Mouse (Mus musculus) spleen, adult 12 weeks (tissue): ENCODE measurements around the gene Zfyve28.
A peak's percentile ranks its signal among the peaks of the same experiment; 100 is the strongest.

Experiments
- DNase-seq: peaks from one replicate; pipeline ENCODE4 v3.0.0; 2022; ENCODE audit warnings: low spot score

Gene Zfyve28

DNA sequence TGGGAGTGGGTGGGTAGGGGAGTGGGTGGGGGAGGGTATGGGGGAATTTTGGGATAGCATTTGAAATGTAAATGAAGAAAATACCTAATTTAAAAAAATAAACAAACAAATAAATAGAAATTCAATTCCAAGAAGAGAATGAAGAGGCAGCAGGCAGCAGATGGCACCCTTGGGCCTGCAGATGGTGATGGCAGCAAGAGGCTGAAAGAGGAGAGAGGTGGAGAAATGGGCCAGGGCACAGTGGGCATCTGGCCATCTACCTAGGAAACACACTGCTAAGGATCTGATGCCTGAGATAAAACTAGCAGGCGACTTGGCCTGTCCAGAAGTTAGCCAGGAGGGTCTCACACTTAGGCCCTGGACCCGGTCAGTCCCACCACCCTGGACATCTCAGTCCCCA is 83.3 kb downstream of the Zfyve28 start:
- DNase-seq, result no peak

DNA sequence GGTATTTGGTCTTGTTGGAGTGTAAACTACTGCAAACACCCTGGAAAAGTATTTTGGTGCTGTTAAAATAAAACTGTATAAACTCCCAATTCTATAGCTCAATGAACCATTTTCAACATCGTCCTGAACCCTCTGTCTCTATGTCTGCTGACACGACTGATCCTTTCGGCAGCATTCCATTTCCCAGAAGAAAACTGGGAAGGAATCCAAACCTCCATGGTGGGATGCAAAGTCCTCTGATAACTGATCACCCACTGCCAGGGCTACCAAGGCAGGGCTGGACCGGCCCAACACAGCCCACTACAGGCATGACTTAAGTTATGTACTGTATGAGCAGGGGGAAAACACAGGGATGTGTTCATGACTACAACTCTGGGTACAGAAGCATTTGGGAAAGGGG is 86.2 kb downstream of the Zfyve28 start:
- DNase-seq, result no peak

DNA sequence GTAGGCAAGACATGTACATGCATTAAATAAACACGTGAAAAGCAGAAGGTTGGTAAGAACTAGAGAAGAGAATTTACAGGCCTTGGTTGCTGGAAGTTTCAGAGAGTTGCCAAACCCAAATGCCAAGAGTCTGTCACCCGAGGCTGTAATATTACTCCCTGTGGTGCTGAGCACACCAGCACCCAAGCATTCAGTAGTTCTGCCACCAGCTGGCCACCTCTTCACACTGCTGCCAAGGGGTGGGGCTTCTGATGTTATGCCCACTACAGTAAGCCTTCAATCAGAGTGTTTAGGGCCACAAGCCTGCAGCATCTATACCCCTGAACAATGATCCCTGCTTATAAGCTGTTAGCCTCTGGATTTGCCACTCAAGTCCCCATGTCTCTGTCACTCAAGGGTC is 86.9 kb downstream of the Zfyve28 start:
- DNase-seq, result no peak

- no peak for DNase-seq
Observed at GRCm38 (mm10) chr5:34198615-34199014, 89.6 kb downstream of the Zfyve28 start.

DNA sequence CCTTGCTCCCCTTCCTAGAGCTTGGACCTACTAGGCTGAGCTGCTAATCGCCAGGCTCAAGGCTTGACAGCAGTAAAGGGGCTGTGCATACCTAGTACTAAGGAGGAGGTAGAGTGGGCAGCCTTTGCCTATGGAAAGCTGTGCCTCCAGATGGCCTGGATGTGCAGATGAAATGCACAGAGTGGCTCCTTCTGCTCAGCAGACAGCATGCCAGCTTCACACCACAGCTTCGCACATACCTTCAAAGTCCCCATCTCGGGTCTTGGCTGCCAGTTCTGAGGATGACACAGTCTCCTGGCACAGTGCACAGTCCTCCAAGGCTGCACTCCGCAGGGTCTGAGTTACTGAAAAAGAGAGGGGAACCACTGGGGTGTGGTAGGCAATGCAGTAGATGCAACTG is 91.0 kb downstream of the Zfyve28 start:
- no peak for DNase-seq

GRCm38 (mm10) chr5:34196423-34196822 is 91.8 kb downstream of the Zfyve28 start:
- peak; percentile 45 for DNase-seq

DNA sequence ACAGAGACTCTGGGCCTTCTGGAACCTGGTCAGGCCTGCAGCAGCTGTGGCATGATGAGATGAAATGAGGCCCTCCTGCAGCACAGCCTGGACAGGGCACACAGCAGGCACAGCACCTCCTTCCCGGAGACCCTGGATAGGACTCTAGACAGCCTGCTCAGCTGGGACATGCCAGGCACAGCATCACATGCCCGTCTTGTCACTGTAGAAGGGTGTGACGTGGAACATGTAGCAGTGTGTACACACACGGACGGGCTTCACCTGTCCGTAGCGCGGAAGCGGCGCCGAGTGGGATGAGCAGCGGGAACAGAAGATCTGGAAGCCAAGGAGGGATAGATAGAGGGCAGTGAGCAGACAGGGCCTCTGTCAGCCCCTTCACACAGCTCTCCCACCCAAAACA is 92.5 kb downstream of the Zfyve28 start:
- no peak for DNase-seq

- DNase-seq, result no peak
Observed at GRCm38 (mm10) chr5:34194975-34195662, 93.1 kb downstream of the Zfyve28 start.

- no peak for DNase-seq
Observed at GRCm38 (mm10) chr5:34194426-34194825, 93.8 kb downstream of the Zfyve28 start.

GRCm38 (mm10) chr5:34191843-34192242 is 96.4 kb downstream of the Zfyve28 start:
- no peak for DNase-seq

GRCm38 (mm10) chr5:34191021-34191420 is 97.2 kb downstream of the Zfyve28 start:
- DNase-seq, result no peak

GRCm38 (mm10) chr5:34189521-34189920 is 98.7 kb downstream of the Zfyve28 start:
- DNase-seq, result no peak

DNA sequence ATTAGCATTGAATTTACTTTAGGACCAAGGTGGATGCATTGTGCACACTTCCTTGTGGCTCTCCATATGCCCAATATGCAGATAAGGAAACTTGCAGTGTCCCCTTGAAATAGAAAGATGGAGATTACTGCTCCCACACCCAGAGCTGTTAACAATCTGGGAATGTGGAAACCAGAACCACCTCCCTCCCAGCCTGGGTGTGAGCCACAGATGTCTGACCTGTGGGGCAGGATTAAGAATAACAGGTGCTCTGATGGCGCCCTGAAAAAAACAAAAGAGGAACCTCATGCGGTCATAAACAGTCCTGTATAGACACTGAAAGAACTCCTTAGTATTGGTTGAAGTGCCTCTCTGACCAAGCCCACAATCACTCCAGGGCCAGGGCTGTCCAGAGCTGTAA is 99.4 kb downstream of the Zfyve28 start:
- no peak for DNase-seq

- peak; percentile 88 for DNase-seq
Observed at GRCm38 (mm10) chr5:34187601-34188316, 100.5 kb downstream of the Zfyve28 start, which contains the start of gene Mxd4. Gene Mxd4 (minus strand): TSS chr5:34187720.

DNA sequence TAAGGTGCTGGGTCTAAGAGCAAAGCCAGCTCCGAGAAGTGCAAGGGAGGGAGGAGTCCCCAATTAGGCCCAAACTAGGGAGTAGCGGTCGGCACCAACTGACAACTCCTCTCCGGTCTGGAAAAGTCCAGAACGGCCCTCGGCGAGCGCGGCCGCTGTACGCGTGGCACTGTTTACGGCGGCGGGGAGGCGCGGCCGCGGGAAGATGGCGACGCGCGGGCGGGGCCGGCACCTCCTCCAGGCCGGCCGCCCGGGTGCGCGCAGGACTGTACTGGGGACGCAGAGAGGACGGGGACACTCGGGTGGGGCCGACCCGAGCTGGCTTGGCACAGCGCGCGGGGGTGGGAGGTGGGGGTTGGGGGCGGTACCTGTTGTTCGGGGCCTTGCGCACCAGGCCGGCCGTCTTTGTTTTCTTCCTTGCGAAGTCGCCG is 101.3 kb downstream of the Zfyve28 start:
- peak; percentile 35 for DNase-seq

GRCm38 (mm10) chr5:34186391-34186790 is 101.9 kb downstream of the Zfyve28 start:
- DNase-seq, result no peak

- no peak for DNase-seq
Observed at GRCm38 (mm10) chr5:34185791-34186190, 102.5 kb downstream of the Zfyve28 start.

DNA sequence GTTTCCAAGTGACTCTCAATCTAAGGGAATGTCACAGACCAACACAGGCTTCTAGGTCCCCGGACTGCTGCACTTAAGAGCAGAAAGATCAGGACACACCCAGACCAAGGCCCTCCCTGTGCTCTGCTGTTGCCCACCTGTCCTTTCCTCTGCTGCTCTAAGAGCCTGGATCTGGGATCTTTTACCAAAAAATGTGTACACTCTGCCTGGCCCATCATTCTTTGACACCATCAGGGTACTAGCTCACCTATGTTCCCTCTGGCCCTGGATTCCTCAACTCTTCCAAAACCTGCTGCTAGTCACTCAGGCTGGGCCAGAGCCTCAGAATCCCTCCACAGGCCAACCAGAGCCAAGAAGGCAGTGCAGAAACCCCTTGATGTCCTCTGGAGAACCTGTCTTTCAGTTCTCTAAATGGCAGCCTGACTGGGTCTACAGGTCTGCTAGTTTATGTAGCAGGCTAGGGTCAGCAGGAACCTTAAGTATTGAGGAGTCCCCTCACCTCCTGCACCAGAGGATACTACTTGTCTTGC is 103.1 kb downstream of the Zfyve28 start:
- no peak for DNase-seq

DNA sequence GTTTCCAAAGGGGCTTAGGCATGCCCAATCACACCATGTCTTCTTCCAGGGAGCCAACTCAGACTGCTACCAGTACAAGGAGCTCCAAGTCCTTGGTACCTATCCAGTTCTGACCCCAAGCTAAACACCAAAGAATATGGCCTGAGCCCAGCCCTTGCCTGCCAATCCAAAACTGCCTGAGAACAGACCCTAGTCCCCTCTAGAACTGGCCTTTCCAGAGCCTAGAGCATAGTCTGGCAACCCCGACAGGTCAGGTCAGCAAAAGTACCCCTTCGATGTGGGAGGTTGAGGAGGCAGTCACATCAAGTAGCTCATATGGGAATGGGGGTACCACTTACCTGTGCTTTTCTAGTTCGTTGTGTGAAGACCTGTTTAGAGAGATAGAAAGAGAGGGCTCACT is 104.3 kb downstream of the Zfyve28 start:
- no peak for DNase-seq

DNA sequence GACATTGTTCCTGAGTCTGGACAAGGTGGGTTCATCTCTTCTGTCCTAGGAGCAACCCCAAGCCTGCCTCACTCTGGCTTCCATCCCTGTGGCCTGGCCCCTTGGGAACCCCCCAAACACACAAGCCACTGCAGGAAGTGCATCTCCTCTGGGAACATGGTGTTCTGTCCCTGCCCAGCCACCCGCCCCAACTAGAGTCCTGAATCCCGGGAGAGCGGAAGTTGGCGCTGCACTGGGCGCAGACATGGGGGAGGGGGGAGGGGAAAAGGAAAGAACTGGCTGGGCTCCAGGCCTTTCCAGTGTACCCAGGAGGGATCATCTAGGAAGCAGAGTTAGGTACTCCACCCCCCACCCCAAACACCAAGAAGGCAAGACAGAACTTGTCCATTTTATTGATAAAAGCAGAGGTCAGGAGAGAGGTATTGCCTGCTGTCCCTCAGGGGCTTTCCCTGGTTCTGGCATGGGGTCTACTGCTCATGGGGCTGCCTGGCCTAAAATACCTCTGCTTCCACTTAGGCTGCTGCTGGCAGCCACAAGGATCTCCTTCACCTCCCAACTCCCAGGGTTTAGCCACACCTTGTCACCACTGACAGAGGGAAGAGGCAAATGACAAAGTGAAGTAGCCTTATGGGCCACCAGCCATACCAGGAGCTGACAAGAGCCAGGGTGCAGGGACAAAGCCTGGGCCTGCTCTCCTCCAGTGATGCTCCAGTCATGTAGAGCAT is 104.9 kb downstream of the Zfyve28 start:
- no peak for DNase-seq

GRCm38 (mm10) chr5:34182486-34182885 is 105.8 kb downstream of the Zfyve28 start:
- DNase-seq, result no peak

DNA sequence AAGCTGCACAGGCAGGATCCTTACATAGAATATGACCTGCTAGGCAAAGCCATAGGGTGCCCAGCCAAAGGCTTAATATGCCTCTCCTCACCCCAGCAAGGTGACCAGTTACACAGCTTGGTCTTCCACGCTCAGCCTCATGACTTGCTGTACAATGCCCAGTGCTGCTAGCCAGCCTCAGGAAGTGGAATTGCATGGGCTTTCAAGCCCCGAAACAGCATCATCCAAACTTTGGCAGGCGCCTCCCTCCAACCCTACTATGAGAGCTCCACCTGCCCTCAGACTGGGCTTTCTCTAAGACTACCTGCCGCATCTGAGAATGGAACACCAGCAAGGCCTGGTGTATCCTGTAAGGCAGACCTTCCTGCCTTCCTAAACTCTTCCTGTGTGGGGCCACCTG is 110.4 kb downstream of the Zfyve28 start:
- DNase-seq, result no peak

DNA sequence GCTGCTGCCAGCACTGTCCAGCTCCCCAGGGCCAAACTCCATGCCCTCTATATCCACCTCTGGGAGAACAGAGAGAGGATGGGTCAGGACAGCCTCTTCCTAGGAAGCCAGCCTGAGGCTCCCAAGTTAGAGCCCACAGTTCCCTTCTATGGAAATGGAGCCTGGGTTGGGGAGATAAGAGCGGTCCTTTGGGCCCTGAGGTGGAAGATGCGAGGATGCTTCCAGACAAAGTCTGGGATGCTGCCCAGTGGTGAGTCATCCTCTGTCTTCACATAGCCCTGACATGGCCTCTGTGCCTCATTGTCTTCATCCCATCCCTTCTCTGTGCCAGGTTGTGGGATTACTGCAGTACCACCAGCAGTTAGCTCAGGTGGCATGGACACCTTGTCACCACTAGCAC is 111.2 kb downstream of the Zfyve28 start:
- DNase-seq, result peak; percentile 0
